7 mouse cellular contexts compared by ENCODE assay signal in the genomic region with DNA sequence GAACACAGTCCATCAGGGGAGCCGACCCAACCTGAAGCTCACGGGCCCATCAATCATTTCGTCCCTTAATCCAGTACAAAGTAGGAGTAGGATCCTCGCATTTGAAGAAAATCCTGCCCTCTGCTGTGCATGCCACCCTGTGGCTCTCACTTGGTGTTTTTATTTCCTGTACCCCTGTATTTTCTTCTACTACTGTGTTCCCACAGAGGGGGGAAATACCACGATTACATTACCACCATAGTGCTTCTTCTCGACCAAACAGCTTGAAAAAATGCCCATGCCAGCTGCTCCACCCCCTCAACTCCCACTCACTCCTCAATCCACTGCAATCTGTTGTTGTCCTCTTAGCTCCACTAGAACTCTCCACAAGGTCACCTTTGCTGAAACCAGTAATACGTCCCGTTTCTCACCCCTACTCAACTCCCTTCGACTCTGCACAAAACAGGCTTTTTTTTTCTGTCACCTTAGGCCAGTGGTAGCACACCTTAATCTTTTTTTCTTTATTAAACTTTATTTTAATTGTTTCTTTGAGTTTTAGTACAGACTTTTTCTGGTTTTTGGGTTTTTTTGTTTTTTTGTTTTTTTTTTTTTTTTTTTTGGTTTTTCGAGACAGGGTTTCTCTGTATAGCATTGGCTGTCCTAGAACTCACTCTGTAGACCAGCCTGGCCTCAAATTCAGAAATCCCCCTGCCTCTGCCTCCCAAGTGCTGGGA. TPM values are rescaled to one million over a fixed set of nuclear protein-coding genes. Genes with fewer than 3 reads are reported as not detected.
A peak's percentile ranks its signal among the peaks of the same experiment; 100 is the strongest.
DNase-seq lines count a peak whose midpoint lies in the region; ATAC-seq and TF ChIP-seq lines count a peak whose summit lies in the region.

No protein-coding gene starts in this region.

- 89% methylated on average over 10 of the region's 10 CpGs for WGBS in intestine, postnatal 0 days
- WGBS in neural tube, embryonic 12.5 days: 84% methylated on average over 10 of the region's 10 CpGs

- H3K4me3 ChIP-seq in ES-E14 (ENCODE audit: insufficient read depth in 1 of 2, low read depth in 1 of 2, low read length in 2 of 2, poor library complexity in 1 of 2, severe bottlenecking in 1 of 2): peak overlapping the region; percentile 53 to 68
- peak overlapping the region; percentile 90 for H3K4me3 ChIP-seq in intestine, postnatal 0 days (ENCODE audit: low read depth, low read length)
- peak overlapping the region; percentile 96; the same call in 1 of the 2 replicates for H3K4me3 ChIP-seq in neural tube, embryonic 12.5 days

- no peak for TF ChIP-seq CTCF in intestine, postnatal 0 days (IDR thresholded peaks at IDR 0.05; ENCODE audit: low read depth)

- H3K9me3 ChIP-seq in ES-E14 (ENCODE audit: control insufficient read depth, insufficient read depth, low read depth, low read length): no peaks in the 10 kb centered on the region
- H3K9me3 ChIP-seq in intestine, postnatal 0 days (ENCODE audit: control insufficient read depth): no peaks in the 10 kb centered on the region
- no peaks in the 10 kb centered on the region for H3K9me3 ChIP-seq in neural tube, embryonic 12.5 days

- H3K4me2 ChIP-seq in intestine, postnatal 0 days (replicated peaks; ENCODE audit: low read depth): peak overlapping the region; percentile 87
- H3K4me2 ChIP-seq in neural tube, embryonic 12.5 days (replicated peaks): peak overlapping the region; percentile 70

- peak overlapping the region; percentile 85 for H3K9ac ChIP-seq in ES-E14 (ENCODE audit: insufficient read depth, low read depth, low read length, poor library complexity, severe bottlenecking)
- H3K9ac ChIP-seq in intestine, postnatal 0 days (ENCODE audit: low read depth, low read length): 0 out of 2 replicates have a peak overlapping the region, but pooled peaks have one; percentile 95
- no peak overlapping the region for H3K9ac ChIP-seq in neural tube, embryonic 12.5 days

- H3K4me1 ChIP-seq in ES-E14 (ENCODE audit: control insufficient read depth in 2 of 2, insufficient read depth in 2 of 2, low read length in 2 of 2, poor library complexity in 1 of 2): peaks cover 3 to 6% of the 10 kb centered on the region in 2 experiments
- no peaks in the 10 kb centered on the region for H3K4me1 ChIP-seq in intestine, postnatal 0 days (replicated peaks; ENCODE audit: control insufficient read depth, insufficient read depth, low read length)
- H3K4me1 ChIP-seq in neural tube, embryonic 12.5 days: peaks cover 9% of the 10 kb centered on the region; the same call in 1 of the 2 replicates

- ATAC-seq in intestine, postnatal 0 days: no peak
- no peak for ATAC-seq in neural tube, embryonic 12.5 days (ENCODE audit: low FRiP score, low read depth)

- peak overlapping the region; percentile 99 for H3K27ac ChIP-seq in ES-E14 (ENCODE audit: insufficient read depth, low read depth, low read length, poor library complexity, severe bottlenecking)
- H3K27ac ChIP-seq in intestine, postnatal 0 days (ENCODE audit: low read depth, low read length): peak overlapping the region; percentile 99
- peak overlapping the region; percentile 65 for H3K27ac ChIP-seq in neural tube, embryonic 12.5 days

- H3K36me3 ChIP-seq in ES-E14 (ENCODE audit: control insufficient read depth, insufficient read depth, low read length, poor library complexity, severe bottlenecking): peaks cover 14% of the 10 kb centered on the region
- peaks cover 17% of the 10 kb centered on the region for H3K36me3 ChIP-seq in intestine, postnatal 0 days (ENCODE audit: control insufficient read depth, insufficient read depth)
- peaks cover 17% of the 10 kb centered on the region for H3K36me3 ChIP-seq in neural tube, embryonic 12.5 days

- peak; percentile 39 for DNase-seq in layer of hippocampus, adult 11-12 months (ENCODE audit: low spot score)
- no peak for DNase-seq in layer of hippocampus, postnatal 25 days (ENCODE audit: extremely low spot score in 1 of 2, low spot score in 1 of 2)
- no peak for DNase-seq in ES-E14 (ENCODE audit: low read depth, low spot score)
- peak; percentile 27 for DNase-seq in embryo, embryonic 11 days
- DNase-seq in spleen, adult 12 weeks (ENCODE audit: low spot score): no peak

- H3K27me3 ChIP-seq in intestine, postnatal 0 days (replicated peaks; ENCODE audit: control insufficient read depth, insufficient read depth, low read length): no peaks in the 10 kb centered on the region
- H3K27me3 ChIP-seq in neural tube, embryonic 12.5 days (replicated peaks): no peaks in the 10 kb centered on the region

- in situ Hi-C loops in ES-E14 (cut with MboI; ENCODE audit: low sequenced_read_pairs in 2 of 2, unreplicated experiment in 2 of 2): no loop called here

TF ChIP-seq in ES-E14, 5 proteins besides CTCF, POLR2A, EP300 and RAD21:
- TF ChIP-seq HCFC1 (IDR thresholded peaks at IDR 0.05; ENCODE audit: borderline replicate concordance, insufficient read depth, low read length): no peak
- TF ChIP-seq ZNF384 (IDR thresholded peaks at IDR 0.05; ENCODE audit: low read depth, low read length): peak; percentile 86

RNA-seq across cellular contexts. Expression of a gene that starts 0.9 kb away (rescaled TPM):
- 100 to 1,000 TPM; 329 to 353 TPM for total RNA-seq in layer of hippocampus, postnatal 25 days (2021)
- total RNA-seq in ES-E14 (2012; rRNA removed): 325 and 579 TPM in 2 replicates
- 404 and 414 TPM in 2 replicates for polyA plus RNA-seq in intestine, postnatal 0 days (2015; fragmentation: Nextera tagmentation; extraction: Ambion mirVana)
- polyA plus RNA-seq in neural tube, embryonic 12.5 days (2016; fragmentation: Nextera tagmentation; extraction: Ambion mirVana): 1,184 and 1,219 TPM in 2 replicates

RNA-seq across cellular contexts. Expression of a gene that starts 22.8 kb away (rescaled TPM):
- total RNA-seq in layer of hippocampus, postnatal 25 days (2021): 100 to 1,000 TPM; 134 to 165 TPM
- total RNA-seq in ES-E14 (2012; rRNA removed): 164 and 205 TPM in 2 replicates
- 255 and 263 TPM in 2 replicates for polyA plus RNA-seq in intestine, postnatal 0 days (2015; fragmentation: Nextera tagmentation; extraction: Ambion mirVana)
- polyA plus RNA-seq in neural tube, embryonic 12.5 days (2016; fragmentation: Nextera tagmentation; extraction: Ambion mirVana): 999 and 1,042 TPM in 2 replicates

RNA-seq across cellular contexts. Expression of a gene that starts 27.2 kb away (rescaled TPM):
- total RNA-seq in layer of hippocampus, postnatal 25 days (2021): 10 to 100 TPM; 44.5 to 44.9 TPM
- total RNA-seq in ES-E14 (2012; rRNA removed): 279 and 312 TPM in 2 replicates
- 30.4 and 31.5 TPM in 2 replicates for polyA plus RNA-seq in intestine, postnatal 0 days (2015; fragmentation: Nextera tagmentation; extraction: Ambion mirVana)
- 141 and 143 TPM in 2 replicates for polyA plus RNA-seq in neural tube, embryonic 12.5 days (2016; fragmentation: Nextera tagmentation; extraction: Ambion mirVana)

RNA-seq across cellular contexts. Expression of a gene that starts 45.4 kb away (rescaled TPM):
- total RNA-seq in layer of hippocampus, postnatal 25 days (2021): 10 to 100 TPM; 68.8 to 70.4 TPM
- 37.2 and 50.5 TPM in 2 replicates for total RNA-seq in ES-E14 (2012; rRNA removed)
- polyA plus RNA-seq in intestine, postnatal 0 days (2015; fragmentation: Nextera tagmentation; extraction: Ambion mirVana): 189 and 194 TPM in 2 replicates
- polyA plus RNA-seq in neural tube, embryonic 12.5 days (2016; fragmentation: Nextera tagmentation; extraction: Ambion mirVana): 84.8 and 87.1 TPM in 2 replicates

Comparison
In these comparisons a context has a peak if more than half of its experiments do, and no peak if none do; other contexts are left out.
1. DNase-seq: peak in layer of hippocampus, adult 11-12 months (single experiment) and embryo, embryonic 11 days (single experiment); none in layer of hippocampus, postnatal 25 days (0 of 2), ES-E14 (single experiment) and spleen, adult 12 weeks (single experiment).
2. Peak in every context shown above with its lines, with median percentiles within 50 percentile points of each other: H3K27ac ChIP-seq and H3K4me3 ChIP-seq.